Mouse (Mus musculus): ENCODE results near the gene Sort1.

DNA sequence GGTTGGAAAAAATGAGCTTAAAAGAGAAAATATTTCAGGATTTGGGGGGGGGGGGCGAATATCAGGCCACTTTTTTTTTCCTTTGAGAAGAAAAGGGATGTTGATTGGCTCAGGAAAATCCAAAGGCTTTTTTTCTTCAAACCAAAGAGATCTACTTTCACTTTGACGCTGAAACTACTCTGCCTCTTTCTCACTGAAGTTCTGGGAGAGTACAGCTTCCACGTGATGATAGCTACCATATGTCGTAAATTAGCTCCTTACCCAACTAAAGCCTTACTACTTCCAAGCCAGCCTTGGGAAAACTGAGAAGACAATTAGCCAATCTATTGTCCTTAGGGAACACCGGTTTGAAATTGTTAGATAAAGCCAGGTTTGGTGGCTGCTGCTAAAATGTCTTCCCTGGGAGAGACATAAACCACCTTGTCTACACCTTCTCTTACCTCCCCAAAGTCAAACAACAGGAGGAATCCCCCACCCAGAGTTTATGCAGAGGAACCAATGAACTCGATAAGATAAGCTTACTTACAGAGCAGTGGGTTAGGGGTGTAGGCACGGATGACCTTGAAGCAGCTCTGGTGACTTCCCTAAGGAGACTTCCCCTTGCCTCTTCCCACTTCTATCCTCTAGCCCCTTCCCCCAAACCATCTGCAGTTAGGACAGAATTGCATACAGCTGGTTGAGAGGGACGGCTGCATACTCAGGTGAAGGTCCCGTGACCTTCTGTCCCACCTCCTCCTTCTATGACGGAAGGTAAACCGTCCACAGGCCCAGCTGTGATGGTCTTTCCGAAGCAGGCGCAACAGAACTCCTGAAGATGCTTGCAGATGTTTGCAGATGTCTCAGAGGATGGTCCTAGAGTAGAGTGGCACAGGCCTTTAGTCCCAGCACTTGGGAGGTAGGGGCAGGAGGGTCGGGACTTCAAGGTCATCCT is 98.3 kb downstream of the Sort1 start:
- TF ChIP-seq CTCF (IDR thresholded peaks at IDR 0.05; ENCODE audit: insufficient read depth, low read depth, low read length) (no peak), POLR2A (IDR thresholded peaks at IDR 0.05; ENCODE audit: insufficient read depth, low read depth, low read length) (no peak)

Data from olfactory bulb, adult 2 months (tissue).